Mouse (Mus musculus) retina, postnatal 1 day (tissue): Measurements from ENCODE around the gene Mab21l1.

Experiments
- DNase-seq: peaks from one replicate; pipeline ENCODE4 v3.0.0-alpha.2; 2012

Mab21l1 gene

DNA sequence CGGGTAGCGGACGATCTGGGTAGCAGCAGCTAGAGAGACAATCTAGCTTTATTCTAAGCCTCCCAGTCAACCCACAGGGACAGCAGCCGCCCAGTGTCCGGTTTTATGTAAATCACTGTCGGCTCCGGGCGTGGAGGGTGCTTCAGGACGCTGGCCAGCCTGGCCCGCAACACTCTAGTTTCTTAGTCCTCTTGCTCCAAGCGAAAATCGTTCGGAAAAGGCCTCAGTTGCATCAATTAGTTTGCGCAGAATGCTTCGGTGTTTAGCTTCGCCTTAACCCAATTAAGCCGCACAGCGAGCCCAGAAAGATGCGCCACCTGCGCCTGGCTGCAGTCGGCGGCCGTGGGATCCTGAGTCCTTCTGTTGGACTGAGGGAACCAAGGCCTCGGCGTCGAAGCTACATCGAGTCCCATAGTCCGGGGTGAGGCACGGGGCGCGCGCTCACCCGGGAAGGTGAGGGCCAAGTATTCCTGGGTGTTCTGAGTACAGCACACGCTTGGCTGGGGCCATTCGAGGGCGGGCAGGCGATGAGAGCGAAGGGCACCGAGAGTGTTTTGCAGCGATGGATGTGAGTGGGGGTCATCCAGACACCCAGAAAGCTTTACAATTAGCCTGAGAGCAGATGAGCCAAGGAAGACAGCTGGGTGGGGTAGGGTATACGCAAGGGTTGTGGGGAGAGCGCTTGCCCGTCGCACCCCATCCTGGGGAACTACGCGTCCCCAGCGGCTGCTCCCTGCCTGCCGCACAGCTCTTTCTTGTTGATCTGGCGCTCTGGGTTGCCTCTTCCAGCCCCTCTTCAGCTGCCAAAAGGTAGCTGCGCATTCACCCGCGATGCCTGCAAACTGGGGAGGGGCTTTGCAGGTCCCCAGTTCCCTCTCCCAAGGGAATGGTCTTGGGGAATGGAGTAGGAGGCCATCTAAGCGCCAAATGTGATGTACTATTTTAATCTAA, 1.9 kb upstream of the Mab21l1 start:
- peak; percentile 87 for DNase-seq

DNA sequence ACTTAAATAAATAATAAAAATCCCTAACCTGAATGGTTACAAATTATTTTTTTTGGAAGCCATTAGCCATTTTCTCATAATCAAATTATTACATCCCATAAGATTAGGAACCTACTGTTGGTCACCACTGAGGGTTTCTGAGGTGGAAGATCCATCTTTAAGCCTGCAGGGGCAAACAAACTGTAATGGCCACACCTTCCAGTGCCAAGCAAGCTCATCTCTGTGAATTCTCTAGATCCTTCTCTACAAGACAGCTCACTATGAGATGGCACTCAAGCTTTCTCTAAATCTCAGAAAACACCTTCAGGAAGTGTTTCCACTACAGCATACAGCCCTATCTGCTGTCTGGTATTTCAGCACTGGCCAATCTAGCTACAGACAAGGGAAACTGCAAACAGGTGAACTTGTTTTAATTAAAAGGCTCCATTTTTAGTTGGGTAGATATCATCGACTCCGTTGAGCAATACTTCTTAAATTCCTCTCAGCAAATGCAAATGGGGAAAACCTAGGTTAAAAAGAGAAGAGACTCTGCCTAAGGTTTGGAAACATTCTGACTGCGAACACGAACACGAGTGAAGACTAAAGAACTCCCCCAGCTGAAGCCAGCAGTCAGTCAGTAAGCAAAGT, 768 bp upstream of the Mab21l1 start:
- DNase-seq, result peak; percentile 34

DNA sequence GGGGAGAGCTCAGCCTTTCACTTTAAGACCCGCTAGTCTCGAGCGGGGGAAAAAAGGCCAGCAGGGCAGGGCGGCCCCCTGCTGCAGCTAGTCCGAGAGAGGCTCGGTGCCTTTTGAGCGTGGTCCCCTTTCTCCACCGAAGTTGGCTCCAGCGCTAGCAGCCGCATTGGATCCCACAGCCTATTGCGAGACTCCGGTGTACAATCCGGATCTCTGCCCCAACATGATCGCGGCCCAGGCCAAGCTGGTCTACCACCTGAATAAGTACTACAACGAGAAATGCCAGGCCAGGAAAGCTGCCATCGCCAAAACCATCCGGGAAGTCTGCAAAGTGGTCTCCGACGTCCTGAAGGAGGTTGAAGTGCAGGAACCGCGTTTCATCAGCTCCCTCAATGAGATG, 461 bp downstream of the Mab21l1 start:
- no peak for DNase-seq

DNA sequence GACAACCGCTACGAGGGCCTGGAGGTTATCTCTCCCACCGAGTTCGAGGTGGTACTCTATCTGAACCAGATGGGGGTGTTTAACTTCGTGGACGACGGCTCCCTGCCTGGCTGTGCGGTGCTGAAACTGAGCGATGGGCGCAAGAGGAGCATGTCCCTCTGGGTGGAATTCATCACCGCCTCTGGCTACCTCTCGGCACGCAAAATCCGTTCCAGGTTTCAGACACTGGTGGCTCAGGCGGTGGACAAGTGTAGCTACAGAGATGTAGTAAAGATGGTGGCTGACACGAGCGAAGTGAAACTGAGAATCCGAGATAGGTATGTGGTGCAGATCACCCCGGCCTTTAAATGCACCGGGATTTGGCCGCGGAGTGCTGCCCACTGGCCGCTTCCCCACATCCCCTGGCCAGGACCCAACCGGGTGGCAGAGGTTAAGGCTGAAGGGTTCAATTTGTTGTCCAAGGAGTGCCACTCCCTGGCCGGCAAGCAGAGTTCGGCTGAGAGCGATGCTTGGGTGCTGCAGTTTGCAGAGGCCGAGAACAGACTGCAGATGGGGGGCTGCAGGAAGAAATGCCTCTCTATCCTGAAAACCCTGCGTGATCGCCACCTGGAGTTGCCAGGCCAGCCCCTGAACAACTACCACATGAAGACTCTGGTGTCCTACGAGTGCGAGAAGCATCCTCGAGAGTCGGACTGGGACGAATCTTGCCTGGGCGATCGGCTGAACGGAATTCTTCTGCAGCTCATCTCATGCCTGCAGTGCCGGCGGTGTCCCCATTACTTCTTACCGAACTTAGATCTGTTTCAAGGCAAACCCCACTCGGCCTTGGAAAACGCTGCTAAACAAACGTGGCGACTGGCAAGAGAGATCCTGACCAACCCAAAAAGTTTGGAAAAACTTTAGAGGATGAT, 1.1 kb downstream of the Mab21l1 start:
- peak; percentile 61 for DNase-seq

DNA sequence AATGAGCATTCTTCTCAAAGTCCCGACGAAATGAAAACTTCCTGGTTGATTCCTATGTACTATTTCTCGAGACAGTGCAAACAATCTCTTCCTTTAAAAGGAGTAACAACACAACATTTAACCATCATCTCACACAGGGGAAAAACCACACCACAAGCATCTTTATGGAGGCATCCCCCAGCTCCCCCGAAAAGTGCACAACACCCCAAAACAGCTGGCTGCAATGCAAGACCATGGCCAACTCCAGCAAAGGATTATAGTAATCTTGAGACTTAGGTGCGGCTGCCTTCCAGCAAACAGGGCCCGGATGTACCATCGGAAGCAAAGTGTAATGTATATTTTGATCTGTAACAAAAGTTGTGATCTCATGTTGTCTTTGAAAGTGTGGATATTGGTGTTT, 1.8 kb downstream of the Mab21l1 start:
- peak; percentile 47 for DNase-seq

DNA sequence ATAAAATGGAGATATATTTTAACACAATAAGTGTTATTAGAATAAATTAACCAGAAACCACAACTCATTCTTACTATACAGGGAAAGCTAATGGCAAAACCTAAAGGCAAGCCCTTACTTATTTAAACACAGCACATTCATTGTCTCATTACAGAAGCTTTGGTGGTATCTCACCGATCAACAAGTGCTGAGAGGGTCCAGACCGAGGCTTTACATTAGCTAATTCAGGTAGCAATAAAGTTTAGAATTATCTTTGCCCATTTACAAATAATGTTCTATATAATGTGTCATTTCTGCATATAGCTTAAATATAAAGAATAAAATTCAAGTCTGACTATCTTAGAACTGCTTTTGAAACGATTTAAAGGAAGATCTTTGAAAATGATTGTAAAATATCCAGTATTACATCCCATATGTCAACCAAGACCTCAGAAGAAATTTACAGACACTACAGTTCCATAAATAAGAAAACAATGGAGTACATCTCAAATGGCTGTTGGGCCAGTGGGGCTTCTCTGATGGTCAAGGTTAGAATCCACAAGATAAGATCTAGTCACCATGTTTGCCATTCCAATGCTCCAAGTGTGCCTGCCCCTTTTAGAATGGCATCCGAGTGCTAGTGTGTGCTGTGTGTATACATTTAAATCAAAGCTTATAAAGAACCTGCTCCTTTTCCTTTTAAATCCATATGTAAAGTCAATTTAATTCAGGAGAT, 3.1 kb downstream of the Mab21l1 start:
- DNase-seq, result peak; percentile 43

DNA sequence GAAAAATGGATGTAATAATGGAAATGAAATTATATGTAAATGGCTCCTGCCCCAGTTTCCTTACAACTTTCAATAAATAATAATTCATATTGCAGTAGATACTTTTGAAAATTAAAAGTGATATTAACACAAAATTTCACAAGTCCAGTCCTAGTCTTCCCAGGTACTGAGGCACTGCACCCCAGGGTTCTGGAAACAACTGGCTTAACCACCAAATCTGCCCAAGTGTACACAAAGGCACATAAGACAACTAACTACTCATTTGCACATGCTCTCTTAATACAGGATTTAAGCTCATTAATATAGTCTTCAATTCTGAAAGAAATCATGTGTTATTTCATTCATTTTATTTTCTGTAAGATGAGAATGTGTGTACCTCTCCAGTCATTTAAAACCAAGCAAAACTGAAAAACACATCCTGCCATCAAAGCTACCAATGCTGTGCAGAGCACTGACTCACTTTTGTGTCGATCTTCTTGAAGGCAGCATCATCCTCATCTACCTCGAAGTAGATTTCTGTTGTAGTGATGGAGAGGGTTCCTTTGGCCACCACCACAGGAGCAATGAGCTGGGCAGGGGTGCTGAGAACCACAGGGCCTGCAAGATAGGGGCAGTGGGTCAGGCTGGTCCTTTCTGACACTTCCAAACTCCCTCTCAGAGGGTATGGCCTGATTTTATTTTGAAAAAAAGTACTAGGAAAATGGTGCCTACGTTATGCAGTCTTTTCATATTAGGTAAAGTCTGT, 3.8 kb downstream of the Mab21l1 start:
- DNase-seq, result peak; percentile 40

DNA sequence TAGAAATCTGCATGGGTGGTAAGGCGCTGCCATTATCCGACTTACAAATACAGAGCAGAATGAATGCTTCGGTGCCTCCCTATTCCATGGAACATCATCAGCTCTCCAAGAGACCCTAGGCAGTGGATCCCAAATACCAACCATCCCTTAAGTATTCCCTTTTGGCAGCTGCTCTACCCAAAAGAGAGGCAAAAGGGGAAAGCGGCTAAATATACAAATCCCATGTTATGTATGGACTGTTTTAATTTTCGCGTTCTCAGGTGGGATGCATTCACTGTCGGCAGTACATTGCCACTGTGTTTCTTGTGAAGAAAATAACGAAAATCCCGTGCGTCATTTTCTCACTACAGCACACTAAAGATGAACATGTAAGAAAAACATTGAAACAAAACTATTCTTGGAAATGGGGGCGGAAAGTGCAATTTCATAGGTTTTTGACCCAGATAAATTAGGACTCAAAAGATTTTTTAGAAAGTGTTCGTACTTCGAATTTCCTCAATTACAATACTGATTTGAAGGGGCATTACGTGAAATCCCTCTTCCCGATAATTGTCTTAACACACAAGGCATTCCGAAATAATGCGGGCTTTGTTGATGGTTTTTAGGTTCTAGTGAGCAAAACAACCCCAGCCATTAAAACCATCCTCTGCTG, 4.7 kb downstream of the Mab21l1 start:
- DNase-seq, result peak; percentile 65

DNA sequence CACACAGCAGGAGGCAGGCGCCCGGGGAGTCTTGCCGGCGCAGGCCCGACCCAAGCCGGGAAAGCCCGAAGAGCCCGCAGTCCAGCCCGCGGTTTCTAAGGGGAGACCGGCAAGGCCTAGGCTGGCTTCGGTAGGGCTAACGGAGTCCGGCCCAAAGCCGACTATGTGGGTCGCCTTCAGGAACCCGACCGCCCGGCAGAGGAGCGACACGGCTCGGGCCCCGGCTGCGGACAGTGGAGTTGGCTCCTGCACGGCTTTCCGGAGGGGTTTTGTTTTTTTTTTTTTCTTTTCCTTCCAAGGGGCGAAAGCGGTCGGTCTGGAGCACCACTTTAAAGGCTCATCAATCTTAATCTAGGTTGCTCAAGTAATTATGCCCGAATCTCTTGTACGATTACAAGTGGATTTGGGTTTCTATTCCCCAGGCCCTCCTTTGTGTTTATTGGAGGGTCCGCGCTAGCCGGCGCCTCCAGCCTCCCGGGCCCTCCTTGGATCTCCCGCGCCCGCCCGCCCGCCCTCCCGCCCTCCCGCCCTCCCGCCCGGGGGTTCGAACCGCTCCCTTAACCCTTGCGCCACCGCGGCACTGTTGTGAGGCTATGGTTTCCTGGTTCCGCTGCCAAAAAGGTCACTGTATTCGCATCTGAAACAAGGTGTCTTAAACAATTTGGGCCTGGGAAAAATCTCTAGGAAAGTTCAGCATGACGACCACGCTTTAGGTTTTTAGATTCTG, 5.3 kb downstream of the Mab21l1 start:
- peak; percentile 82 for DNase-seq

DNA sequence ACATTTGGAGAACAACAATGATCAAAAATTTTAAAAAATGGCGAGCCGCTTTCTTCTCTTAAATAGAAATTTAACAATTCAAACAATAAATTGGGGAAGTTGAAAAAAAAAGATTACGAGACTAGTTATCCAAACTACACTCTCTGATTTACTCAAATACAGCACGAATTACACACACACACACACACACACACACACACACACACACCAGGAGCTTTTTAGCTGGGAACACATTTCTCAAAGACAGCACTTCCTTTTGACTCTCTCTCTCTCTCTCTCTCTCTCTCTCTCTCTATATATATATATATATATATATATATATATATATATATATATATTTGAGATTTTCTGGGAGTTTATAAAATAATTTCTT, 5.9 kb downstream of the Mab21l1 start:
- no peak for DNase-seq

DNA sequence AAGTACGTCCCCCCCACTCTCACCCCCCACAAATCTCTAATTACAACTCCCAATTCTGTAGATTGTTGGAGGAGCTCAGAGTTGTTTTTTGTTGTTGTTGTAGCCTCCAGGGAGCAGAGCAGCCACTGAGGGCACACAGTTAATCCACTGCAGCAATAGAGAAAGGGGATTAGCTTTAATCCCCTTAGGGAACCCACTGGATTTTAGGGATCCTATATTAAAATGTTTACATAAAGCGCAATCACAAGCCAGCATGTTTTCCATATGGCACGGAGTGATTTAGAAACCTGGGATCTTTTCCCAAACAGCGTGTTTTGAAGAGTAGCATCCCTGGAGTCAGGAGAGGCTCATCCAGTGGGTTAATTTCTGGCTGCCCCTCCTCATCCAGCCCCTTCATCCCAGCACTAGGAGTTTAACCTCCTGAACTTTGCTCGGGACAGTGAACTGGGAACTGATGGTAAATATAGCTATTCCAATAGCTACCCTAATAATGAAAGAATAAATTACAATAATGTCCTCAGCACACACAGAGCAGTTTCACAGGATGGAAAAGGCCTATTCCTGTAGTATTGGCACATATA, 6.4 kb downstream of the Mab21l1 start:
- peak; percentile 74 for DNase-seq

DNA sequence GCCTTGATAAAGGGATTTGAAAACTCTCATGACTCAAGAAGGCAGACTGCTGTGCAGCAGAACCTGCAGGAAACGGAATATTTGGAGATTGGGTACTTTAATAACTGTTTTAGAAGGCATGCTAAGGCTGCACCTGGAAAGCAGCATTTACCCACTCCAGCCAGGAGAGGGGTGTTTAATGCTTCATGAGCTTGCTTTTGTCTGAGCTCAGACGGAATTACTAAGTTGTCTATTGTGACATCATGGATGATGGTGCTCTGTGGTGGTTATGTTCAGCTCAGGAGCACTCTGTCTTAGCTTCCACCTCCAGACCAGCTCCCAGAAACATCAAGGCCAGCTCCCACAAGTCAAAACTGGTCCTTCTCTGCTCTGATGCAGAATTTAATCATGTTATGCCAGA, 7.5 kb downstream of the Mab21l1 start:
- peak; percentile 55 for DNase-seq

DNA sequence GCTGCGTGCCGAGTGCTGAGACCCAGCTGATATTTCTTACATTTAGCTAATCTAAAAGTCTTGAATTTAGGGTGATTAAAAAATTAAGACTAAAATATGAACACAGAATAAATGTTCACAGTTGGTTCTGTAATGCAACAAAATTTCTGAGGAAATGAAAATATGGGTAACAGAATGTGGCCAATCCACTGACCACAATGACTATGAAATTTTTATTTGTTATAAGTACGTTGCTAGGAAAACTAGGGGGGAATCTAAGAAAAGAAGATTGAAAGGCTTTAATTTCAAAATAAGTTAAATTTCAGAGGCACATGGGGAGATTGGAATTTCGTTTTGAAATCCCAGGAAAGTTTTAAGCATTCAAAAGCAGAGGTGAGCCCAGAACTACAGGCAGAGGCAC, 8.3 kb downstream of the Mab21l1 start:
- DNase-seq, result no peak

DNA sequence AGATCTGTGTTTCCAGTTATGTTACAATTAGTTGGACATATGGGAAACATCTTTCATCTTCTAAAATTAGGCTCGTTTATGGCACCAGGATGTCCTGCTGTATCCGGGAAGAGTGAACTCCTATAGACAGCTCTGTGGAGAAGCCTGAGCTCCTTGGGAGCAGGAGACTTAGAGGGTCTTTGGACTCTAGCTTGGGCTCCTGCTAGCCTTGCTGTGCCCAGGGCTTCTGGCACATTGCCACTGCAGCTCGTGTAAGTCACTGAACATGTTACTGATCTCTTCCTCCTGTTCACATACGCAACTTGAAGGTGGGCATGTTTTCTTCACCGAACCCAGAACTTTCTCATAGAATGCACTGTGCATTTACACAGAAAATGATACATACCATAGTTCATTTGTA, 9.9 kb downstream of the Mab21l1 start:
- no peak for DNase-seq

DNA sequence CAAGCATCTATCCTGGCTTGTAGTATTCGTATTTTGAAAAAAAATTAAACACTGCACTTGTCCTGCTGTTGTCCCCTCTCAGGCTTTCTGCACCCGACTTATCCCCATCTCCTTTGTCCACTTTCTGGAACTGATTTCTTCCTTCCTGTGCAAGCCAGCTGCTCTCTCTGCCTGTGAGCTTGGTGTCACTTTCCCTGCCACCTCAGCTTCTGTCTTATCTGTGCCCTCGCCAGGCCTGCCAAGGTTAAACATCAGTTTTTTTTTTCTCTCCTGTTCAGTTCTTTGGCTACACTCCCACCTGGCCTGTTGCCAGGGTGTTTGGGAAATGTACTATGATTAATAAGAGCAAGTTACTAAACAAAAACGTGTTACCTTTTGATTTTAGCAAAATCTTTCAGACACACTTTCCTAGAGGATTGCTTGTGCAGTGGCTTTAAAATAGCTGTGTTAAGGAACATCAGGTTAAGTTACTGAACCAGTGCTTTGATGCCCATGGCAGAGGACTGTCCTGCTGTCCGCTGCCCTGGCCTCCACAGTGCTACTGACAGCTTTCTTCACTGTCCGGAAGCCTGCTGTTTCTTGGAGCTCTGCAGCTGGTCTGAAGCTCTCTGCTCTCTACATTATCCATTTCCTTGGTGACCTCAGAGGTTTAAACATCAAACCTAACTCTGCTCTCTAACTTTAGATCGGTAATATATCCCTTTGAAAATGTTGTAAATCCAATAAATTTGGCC, 11.7 kb downstream of the Mab21l1 start:
- peak; percentile 51 for DNase-seq

DNA sequence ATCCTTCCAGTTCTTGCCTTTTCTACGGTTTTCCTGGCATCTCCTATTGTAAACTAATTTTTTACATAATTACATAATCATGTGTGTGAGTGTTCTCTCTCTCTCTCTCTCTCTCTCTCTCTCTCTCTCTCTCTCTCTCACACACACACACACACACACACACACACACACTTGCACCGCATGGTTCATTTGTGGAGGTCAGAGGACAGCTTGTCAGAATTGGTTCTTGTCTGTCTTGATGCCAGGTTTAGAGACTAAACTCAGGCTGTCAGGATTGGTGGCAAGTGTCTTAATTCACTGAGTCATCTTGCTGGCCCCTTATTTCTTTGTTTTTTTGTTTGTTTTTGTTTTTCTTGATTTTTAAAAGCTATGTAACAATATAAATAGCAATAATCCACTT, 12.5 kb downstream of the Mab21l1 start:
- DNase-seq, result no peak

DNA sequence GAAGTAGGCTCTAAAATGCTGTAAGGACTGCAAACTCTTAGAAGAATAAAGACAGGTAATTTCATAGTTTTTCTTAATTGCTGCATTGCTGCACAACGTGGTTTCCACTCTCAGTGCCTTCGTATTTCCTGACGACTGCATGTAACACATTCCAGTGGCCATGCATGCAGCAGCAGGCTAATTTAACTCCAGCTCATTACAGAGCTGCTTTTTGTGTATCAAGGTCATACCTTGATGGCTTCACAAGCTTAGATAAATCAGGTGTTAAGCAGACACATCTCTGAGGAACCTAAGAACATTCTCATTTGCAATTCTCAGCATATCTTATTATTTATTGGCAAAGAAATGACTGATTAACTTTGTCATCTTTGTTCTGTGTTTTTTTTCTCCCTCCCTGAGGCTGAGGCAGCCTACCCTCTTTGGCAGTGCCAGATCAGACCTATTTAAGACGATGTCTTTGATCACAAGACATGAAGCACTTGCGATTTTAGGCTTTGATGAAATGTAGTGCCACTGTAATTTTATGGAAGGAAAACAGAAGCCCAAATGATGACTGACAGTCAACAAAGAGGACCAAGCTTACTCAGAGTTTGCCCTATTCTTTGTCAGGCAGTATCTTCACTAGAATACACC, 32.8 kb downstream of the Mab21l1 start:
- DNase-seq, result no peak

DNA sequence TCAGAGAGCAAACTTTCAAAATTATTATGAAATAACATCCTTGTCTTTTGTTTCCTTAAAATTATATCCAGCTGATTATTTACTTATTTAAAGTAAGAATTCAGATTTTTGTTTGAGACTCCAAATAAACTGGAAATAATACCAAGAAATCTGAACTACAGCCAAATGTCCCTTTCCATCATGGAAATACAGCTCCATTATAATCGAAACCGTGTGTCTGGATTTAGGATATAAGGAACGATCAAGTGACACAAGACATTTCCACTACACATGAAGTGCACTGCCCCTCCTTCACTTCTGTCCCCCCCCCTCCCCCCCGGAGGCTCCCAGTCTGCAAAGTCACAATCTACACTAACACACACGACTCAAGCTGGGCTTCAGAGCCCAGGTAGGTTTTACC, 33.8 kb downstream of the Mab21l1 start:
- DNase-seq, result no peak
